Mouse (Mus musculus) MEL (cell line): ENCODE data around the gene H2-DMa.

Experiments used
- CHD1 ChIP-seq: IDR thresholded peaks from 2 replicates; pipeline ENCODE4 v1.6.1; 2012; ENCODE audit warnings: low read depth, mild to moderate bottlenecking, inconsistent platforms, low read length, improper control_type of control experiment
- CTCF ChIP-seq, 3 experiments: IDR thresholded peaks in 2 of 3; conservative IDR thresholded peaks in 1 of 3; 2 replicates each; pipeline ENCODE4 v1.5.1; 2011 to 2012; ENCODE audit warnings: low read length in 3 of 3, low read depth in 2 of 3, mild to moderate bottlenecking in 2 of 3, improper control_type of control experiment in 1 of 3, inconsistent platforms in 1 of 3, mixed read lengths in 1 of 3, moderate library complexity in 1 of 3; ENCODE audit not compliant: control insufficient read depth in 1 of 3, insufficient read depth in 1 of 3, poor library complexity in 1 of 3, severe bottlenecking in 1 of 3
- ELF1 ChIP-seq: IDR thresholded peaks from 2 replicates; pipeline ENCODE4 v1.6.1; 2014; ENCODE audit warnings: low read depth, mild to moderate bottlenecking, inconsistent platforms, low read length, improper control_type of control experiment, moderate library complexity
- GABPA ChIP-seq: IDR thresholded peaks from 2 replicates; pipeline ENCODE4 v1.6.1; 2012; ENCODE audit warnings: low read depth, mild to moderate bottlenecking, inconsistent platforms, low read length, improper control_type of control experiment, moderate library complexity
- JUND ChIP-seq: IDR thresholded peaks from 2 replicates; pipeline ENCODE4 v1.6.1; 2011; ENCODE audit warnings: low read depth, mild to moderate bottlenecking, improper control_type of control experiment, low read length
- KAT2A ChIP-seq: conservative IDR thresholded peaks from 2 replicates; pipeline ENCODE4 v1.6.1; 2012; ENCODE audit warnings: low read depth, low read length, improper control_type of control experiment, inconsistent platforms
- MAX ChIP-seq: IDR thresholded peaks from 2 replicates; pipeline ENCODE4 v1.6.1; 2011; ENCODE audit warnings: low read length, improper control_type of control experiment
- POLR2A ChIP-seq, 2 experiments: IDR thresholded peaks; 2 replicates each; pipeline ENCODE4 v1.6.1; 2011 to 2012; ENCODE audit warnings: low read length in 2 of 2, mild to moderate bottlenecking in 2 of 2, control low read depth in 1 of 2, improper control_type of control experiment in 1 of 2, low read depth in 1 of 2, moderate library complexity in 1 of 2; ENCODE audit not compliant: control insufficient read depth in 1 of 2, insufficient read depth in 1 of 2, poor library complexity in 1 of 2
- TAL1 ChIP-seq: IDR thresholded peaks from 2 replicates; pipeline ENCODE4 v1.6.1; 2012; ENCODE audit warnings: mild to moderate bottlenecking, inconsistent platforms, low read length, moderate library complexity, mixed read lengths
- TCF12 ChIP-seq: IDR thresholded peaks from 2 replicates; pipeline ENCODE4 v1.6.1; 2014; ENCODE audit warnings: low read depth, mild to moderate bottlenecking, inconsistent platforms, low read length, improper control_type of control experiment, moderate library complexity
- USF1 ChIP-seq: IDR thresholded peaks from 2 replicates; pipeline ENCODE4 v1.6.1; 2014; ENCODE audit warnings: low read depth, mild to moderate bottlenecking, inconsistent platforms, low read length, improper control_type of control experiment, moderate library complexity
- ZMIZ1 ChIP-seq: IDR thresholded peaks from 2 replicates; pipeline ENCODE4 v1.6.1; 2012; ENCODE audit warnings: low read depth, mild to moderate bottlenecking, inconsistent platforms, low read length, improper control_type of control experiment, moderate library complexity

- TF ChIP-seq POLR2A (IDR thresholded peaks at IDR 0.05; ENCODE audit: control insufficient read depth in 1 of 2, insufficient read depth in 1 of 2, low read depth in 1 of 2, low read length in 2 of 2, poor library complexity in 1 of 2) = no peak
- TF ChIP-seq CTCF (IDR thresholded peaks at IDR 0.05 in 2 of 3, conservative IDR thresholded peaks at IDR 0.05 in 1 of 3; ENCODE audit: control insufficient read depth in 1 of 3, insufficient read depth in 1 of 3, low read depth in 2 of 3, low read length in 3 of 3, poor library complexity in 1 of 3, severe bottlenecking in 1 of 3) = no peak
- TF ChIP-seq TCF12 = no peak
- no peak for TF ChIP-seq ZMIZ1
- no peak for TF ChIP-seq TAL1
- no peak for TF ChIP-seq ELF1
- TF ChIP-seq JUND = no peak
- TF ChIP-seq MAX = no peak
- TF ChIP-seq GABPA = no peak
- TF ChIP-seq KAT2A = no peak
- no peak for TF ChIP-seq USF1
- TF ChIP-seq CHD1 = no peak
Observed at GRCm38 (mm10) chr17:34123518-34123917, 4.2 kb downstream of the H2-DMa start.
